Mouse (Mus musculus) kidney, embryonic 16.5 days (tissue): ENCODE results near the gene Ptprc. TPM values are rescaled to one million over a fixed set of nuclear protein-coding genes. Genes with fewer than 3 reads are reported as not detected.

Experiments
- ATAC-seq: fragments of 200-750 bp; cut with Nextera tagmentation; 2 replicates; pipeline ENCODE4 v1.8.0; 2017; ENCODE audit warnings: moderate TSS enrichment; ENCODE audit not compliant: low FRiP score, low TSS enrichment
- H3K27ac ChIP-seq: fragments of 300-500 bp; sonication (generic); 2 replicates; pipeline ENCODE4 v1.5.1; 2014; ENCODE audit warnings: low read length
- H3K27me3 ChIP-seq: fragments of 300-500 bp; sonication (generic); 2 replicates; pipeline ENCODE4 v1.6.1; 2014; ENCODE audit warnings: low read length, control low read depth, mixed read lengths; ENCODE audit not compliant: insufficient read depth
- H3K36me3 ChIP-seq: fragments of 300-500 bp; sonication (generic); 2 replicates; pipeline ENCODE4 v1.6.1; 2014; ENCODE audit warnings: low read length, control low read depth, mixed read lengths; ENCODE audit not compliant: insufficient read depth
- H3K4me1 ChIP-seq: fragments of 300-500 bp; sonication (generic); 2 replicates; pipeline ENCODE4 v1.6.1; 2014; ENCODE audit warnings: low read length, control low read depth, mixed read lengths; ENCODE audit not compliant: insufficient read depth
- H3K4me2 ChIP-seq: fragments of 300-500 bp; sonication (generic); replicated peaks from 2 replicates; pipeline ENCODE4 v1.6.1; 2014; ENCODE audit warnings: low read depth, low read length
- H3K4me3 ChIP-seq: fragments of 300-500 bp; sonication (generic); 2 replicates; pipeline ENCODE4 v1.5.1; 2014; ENCODE audit warnings: mild to moderate bottlenecking, low read length
- H3K9ac ChIP-seq: fragments of 300-500 bp; sonication (generic); replicated peaks from 2 replicates; pipeline ENCODE4 v1.6.1; 2014; ENCODE audit warnings: low read length
- H3K9me3 ChIP-seq: fragments of 300-500 bp; sonication (generic); 2 replicates; pipeline ENCODE4 v1.6.1; 2016; ENCODE audit warnings: low read length, control low read depth
- WGBS: fragments of 180-500 bp; shearing (Covaris S2); extraction: QIAGEN DNeasy Blood & Tissue Kit; methylation state at CpG from one replicate; pipeline ENCODE4 v1.1.7; 2014; 5-methylcytosine and 5-hydroxymethylcytosine counted together
- polyA plus RNA-seq: library from polyadenylated mRNA; unstranded; fragments of >200 nt; fragmentation: Nextera tagmentation; extraction: Ambion mirVana; gene quantifications from 2 replicates; pipeline ENCODE4 v1.2.1, GENCODE M21; 2015

Ptprc gene
- polyA plus RNA-seq, 1 experiment from 2014 or later, result 5.0 TPM

DNA sequence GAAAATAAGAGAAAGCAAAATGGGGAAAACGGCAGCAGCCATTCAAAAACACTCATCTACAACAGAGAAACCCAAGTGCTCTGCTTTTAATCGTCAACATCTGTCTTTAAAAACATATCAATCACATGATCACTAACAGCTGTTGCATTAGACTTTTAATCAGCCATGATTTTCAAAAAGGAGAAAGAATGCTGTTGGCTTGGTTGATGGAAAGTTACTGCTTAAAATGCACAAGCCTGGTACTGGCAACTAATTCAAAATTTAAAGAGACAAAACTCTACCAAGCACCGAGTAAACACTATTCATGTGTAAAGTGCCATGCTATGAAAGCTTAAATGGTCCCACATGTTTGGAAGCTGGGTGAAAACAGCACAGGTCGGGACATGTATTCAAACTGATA, 151.9 kb downstream of the Ptprc start:
- Histone ChIP-seq H3K4me3 (no peak overlapping the region), H3K4me1 (peaks cover 10% of the 10 kb centered on the region; the same call in 1 of the 2 replicates), H3K4me2 (no peak overlapping the region), H3K36me3 (no peaks in the 10 kb centered on the region), H3K9ac (no peak overlapping the region), H3K27me3 (no peaks in the 10 kb centered on the region), H3K9me3 (no peaks in the 10 kb centered on the region), H3K27ac (no peak overlapping the region)
- no peak for ATAC-seq
- 56% methylated on average over 4 of the region's 4 CpGs for WGBS

DNA sequence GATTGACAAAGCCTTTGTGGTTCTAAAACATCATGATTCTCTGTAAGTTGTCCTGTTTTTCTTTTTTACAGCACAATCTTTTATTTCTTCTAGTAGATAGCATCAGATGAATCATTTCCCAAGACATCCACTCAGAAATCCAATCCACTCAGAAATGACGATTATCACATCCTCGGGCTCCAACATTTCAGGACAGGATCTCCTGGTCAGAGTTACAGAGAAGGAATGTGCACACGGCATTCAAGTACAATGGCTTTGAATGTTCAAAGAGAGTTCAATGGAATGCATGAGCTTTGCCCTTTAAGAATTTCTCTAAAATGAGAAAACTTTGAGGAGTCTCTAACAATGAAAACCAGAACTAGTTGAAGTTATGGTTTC, 152.6 kb downstream of the Ptprc start:
- 20% methylated on average over 3 of the region's 3 CpGs for WGBS
- H3K4me2 ChIP-seq, result no peak overlapping the region
- no peaks in the 10 kb centered on the region for H3K9me3 ChIP-seq
- H3K27ac ChIP-seq, result 0 out of 2 replicates have a peak overlapping the region, but pooled peaks have one; percentile 14
- H3K36me3 ChIP-seq, result no peaks in the 10 kb centered on the region
- no peaks in the 10 kb centered on the region for H3K27me3 ChIP-seq
- ATAC-seq, result no peak
- H3K9ac ChIP-seq, result no peak overlapping the region
- no peak overlapping the region for H3K4me3 ChIP-seq
- H3K4me1 ChIP-seq, result peaks cover 10% of the 10 kb centered on the region; the same call in 1 of the 2 replicates

DNA sequence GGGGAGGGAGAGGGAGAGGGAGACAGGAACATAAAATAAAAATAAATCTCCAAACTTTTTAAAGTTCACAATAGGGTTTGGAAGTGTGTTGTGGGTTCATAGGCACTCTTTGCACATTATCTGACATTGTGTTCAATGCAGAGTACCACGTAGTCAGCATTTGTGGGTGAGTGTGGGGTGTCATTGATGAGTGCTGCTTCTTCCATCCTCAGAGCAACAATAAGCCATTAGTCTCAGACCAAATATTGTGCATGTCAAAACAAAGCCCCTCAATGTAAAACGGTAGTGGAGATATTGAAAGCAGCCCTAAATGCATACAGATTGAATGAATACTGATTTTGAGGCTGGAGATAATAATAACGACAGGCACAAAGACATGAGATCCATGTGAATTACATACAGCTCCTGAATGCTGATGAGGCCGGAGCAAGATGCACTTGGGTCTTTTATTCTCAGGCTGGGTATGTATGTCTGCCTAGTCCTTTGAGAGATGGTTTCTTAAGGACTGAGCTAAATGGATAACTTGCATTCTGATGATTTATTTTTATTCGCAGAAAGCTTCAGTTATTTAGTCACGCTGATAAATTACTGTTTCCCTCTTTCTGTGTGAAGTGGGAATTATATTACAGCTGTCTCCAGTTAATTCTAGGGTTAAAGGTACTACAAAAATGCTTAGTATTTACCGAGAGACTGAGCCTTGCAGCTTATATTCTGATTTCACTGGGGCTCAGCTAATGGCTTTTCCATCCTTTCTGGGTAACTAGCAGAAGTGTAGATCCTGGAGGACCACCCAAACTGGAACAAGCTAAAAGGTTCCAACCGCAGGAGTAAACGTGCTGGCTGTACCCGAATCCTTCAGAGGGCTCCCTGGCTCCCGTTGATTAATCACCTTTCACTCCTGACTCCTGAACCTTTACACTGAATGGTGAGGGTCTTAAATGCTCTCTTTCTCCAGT, 153.3 kb downstream of the Ptprc start:
- no peak overlapping the region for H3K4me3 ChIP-seq
- H3K9me3 ChIP-seq, result no peaks in the 10 kb centered on the region
- WGBS, result 36% methylated on average over 11 of the region's 11 CpGs
- ATAC-seq, result no peak
- H3K27ac ChIP-seq, result 0 out of 2 replicates have a peak overlapping the region, but pooled peaks have one; percentile 14
- no peaks in the 10 kb centered on the region for H3K27me3 ChIP-seq
- H3K36me3 ChIP-seq, result no peaks in the 10 kb centered on the region
- no peak overlapping the region for H3K4me2 ChIP-seq
- H3K4me1 ChIP-seq, result peaks cover 10% of the 10 kb centered on the region; the same call in 1 of the 2 replicates
- H3K9ac ChIP-seq, result no peak overlapping the region

Other genes starting within 250 kb of the Ptprc start
- gene Atp6v1g3, start 98.0 kb upstream of the Ptprc start, polyA plus RNA-seq, result 4.6 and 6.3 TPM in 2 replicates